Mouse (Mus musculus) layer of hippocampus, postnatal 10 days (tissue): Measurements from ENCODE around the gene Syvn1. TPM values are rescaled to one million over a fixed set of nuclear protein-coding genes. Genes with fewer than 3 reads are reported as not detected.

Experiments
- DNase-seq, 2 experiments: peaks; one replicate each; pipeline ENCODE4 v3.0.0; 2021; ENCODE audit warnings: low spot score in 2 of 2
- long read RNA-seq: library from polyadenylated mRNA; stranded (forward); transcript quantifications from one replicate; pipeline ENCODE4 v2.0.0, GENCODE M21; 2023
- total RNA-seq, 2 experiments: library from RNA; stranded (reverse); gene quantifications; 2 replicates each; pipeline ENCODE4 v1.2.3; 2021

Syvn1 gene
- 10 to 100 TPM; 40.6 to 41.2 TPM for total RNA-seq
- long read RNA-seq, transcript Syvn1-204 (16 exons, 3,464 nt): major isoform, 9 of 19 reads
- long read RNA-seq, partial matches to known transcripts: 7 of 19 reads
- long read RNA-seq, other reads (novel, unspliced or antisense): 3 of 19 reads

DNA sequence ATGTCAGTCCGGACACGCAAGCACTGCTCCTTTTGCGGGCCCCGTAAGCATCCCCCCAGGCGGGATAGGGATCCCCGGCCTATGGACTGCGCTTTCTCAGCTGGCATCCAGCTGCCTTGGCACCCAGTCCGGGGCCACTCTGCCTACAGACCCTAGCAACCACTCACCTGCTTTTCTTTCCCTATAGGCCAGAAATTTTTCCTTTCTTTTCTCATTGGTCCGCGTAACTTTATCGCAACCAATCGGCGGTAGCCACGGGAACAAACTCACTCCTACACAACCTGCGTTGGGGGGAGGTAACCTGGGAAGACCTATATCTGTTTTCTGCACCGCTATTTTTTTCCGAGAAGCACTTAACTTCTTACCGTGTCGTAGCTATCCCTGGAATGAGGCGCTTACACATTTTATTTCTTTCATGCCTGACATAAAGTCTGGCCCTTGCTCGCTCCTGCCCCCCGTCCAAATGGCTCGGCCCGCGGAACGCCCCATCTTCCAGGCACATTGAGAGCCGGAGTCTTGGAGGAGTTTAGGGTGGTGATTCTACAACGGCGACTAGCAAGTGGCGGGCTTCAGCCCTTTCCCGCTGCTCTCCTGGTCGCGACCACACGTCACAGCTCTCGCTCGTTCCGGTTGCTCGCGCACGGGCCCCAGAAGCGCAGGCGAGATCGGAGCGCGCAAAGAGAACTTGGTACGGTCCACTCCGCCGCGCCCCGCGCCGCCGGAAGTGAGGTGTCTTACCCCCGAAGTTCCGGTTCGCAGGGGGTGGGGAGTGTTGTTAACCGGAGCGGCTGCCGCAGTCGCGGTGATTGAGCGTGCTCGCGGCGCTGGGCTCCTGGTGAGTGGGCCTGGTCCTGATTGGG is at the start of gene Syvn1:
Gene Syvn1 (plus strand): TSS at position 283 of the 860 bp plus-strand sequence.
- DNase-seq: peak; percentile 85 to 91

DNA sequence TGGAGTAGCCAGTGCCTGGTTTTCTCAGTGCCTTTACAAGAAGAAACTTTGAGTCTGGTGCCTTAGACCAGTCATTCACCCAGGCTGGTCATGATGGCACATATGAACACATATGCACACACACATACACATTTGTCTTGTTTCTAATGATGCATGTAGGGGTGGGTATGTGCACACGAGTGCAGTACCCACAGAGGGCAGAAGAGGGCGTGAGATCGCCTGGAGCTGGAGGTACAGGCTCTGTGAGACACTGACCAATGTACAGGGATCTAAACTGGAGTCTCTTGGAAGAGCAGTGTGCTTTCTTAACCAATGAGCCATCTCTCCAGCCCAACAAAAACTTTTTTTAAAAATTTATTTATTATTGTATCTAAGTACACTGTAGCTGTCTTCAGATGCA is 48.2 kb upstream of the Syvn1 start:
- no peak for DNase-seq

DNA sequence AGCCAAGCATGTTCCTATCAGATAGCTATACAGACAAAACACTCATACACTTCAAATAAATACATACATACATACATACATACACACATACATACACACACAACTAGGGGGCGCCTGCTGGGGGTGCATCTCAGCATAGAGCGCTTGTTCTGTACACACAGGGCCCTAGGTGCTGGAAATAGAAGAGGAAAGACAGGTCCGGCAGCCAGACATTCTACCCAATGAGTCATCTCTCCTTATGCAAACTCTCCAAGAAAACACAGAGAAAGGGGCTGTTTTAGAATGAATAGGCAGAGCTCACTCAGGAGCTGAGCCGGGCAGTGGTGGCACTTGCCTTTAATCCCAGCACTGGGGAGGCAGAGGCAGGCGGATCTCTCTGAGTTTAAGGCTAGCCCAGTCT is 46.4 kb upstream of the Syvn1 start:
- DNase-seq: no peak

DNA sequence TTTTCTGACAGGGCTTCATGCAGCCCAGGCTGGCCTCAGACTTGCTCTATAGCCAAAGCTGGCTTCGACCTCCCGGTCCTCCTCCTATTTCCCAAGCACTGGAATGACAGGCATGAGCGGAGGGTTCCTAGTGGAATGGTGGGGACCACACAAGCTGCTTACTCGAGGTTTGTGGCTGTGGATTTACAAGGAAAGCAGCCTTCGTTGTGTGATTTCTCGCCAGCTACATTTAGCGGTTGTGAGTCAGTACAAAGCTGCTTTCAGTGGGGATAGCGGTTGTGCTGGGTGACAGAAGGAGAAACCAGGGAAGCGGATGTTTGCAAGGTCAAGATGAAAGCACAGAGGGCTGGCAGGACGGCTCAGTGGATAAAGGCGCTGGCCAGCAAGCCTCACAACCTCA is 40.8 kb upstream of the Syvn1 start:
- DNase-seq: no peak

GRCm38 (mm10) chr19:6007013-6007412 is 39.4 kb upstream of the Syvn1 start:
- no peak for DNase-seq

- no peak for DNase-seq
These were observed 37.2 kb upstream of the Syvn1 start for GRCm38 (mm10) chr19:6009137-6009536.

DNA sequence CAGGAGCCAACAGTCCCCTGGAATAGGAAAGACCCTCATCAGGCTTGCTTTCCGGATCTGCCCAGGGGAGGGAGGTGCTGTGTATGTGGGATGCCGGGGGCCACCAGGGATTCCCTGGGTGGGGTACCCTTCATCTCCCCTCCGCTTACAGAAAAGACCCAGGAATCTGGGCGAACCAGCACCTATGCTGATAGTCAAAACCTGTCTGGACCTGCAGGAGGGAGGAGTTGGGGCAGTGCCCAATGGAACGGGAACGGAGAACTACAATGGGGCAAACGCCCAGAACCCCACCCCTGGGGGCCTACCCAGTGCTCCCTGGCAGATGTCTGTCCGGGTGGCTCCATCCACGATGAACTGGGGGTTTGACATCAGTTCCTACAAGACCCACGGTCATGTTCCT is 32.7 kb upstream of the Syvn1 start:
- DNase-seq: no peak

- DNase-seq: peak in 1 of 2 experiments; percentile 14
These were observed 31.3 kb upstream of the Syvn1 start for GRCm38 (mm10) chr19:6014991-6015510.

- peak; percentile 63 to 73 for DNase-seq
These were observed 30.7 kb upstream of the Syvn1 start, which contains the start of gene Capn1 for GRCm38 (mm10) chr19:6015511-6016315. TSS of gene Capn1 (minus strand) at chr19:6015897.

GRCm38 (mm10) chr19:6016532-6016931 is 29.8 kb upstream of the Syvn1 start:
- peak; percentile 13 to 16 for DNase-seq

- peak; percentile 87 to 88 for DNase-seq
These were observed 28.0 kb upstream of the Syvn1 start for GRCm38 (mm10) chr19:6018142-6019089.

DNA sequence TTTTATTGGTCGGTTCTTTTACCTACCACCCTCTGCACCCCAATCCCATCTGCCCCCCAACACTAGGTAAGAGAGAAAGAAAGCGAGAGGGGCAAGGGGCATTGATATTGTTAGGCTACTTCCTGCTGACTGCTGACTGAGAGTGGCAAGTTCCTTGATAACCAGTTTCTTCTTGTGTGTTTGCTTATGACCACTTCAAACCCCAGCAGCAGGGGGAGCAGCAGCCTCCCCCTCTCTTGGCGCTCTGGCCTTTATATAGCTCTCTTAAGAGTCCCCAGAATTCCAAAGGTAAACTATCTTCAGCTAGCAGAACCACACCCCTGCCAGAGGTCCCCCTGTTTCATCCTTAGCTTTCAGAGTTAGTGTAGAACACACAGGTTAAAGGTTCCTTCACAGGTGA is 26.1 kb upstream of the Syvn1 start:
- no peak for DNase-seq

GRCm38 (mm10) chr19:6023059-6023458 is 23.3 kb upstream of the Syvn1 start:
- no peak for DNase-seq

- no peak for DNase-seq
These were observed 22.4 kb upstream of the Syvn1 start for GRCm38 (mm10) chr19:6023930-6024329.

- DNase-seq: no peak
These were observed 17.4 kb upstream of the Syvn1 start for GRCm38 (mm10) chr19:6028991-6029390.

- no peak for DNase-seq
These were observed 16.9 kb upstream of the Syvn1 start for GRCm38 (mm10) chr19:6029426-6029825.

GRCm38 (mm10) chr19:6030520-6031280 is 15.7 kb upstream of the Syvn1 start:
- DNase-seq: no peak

GRCm38 (mm10) chr19:6035966-6036585 is 10.3 kb upstream of the Syvn1 start:
- DNase-seq: no peak

DNA sequence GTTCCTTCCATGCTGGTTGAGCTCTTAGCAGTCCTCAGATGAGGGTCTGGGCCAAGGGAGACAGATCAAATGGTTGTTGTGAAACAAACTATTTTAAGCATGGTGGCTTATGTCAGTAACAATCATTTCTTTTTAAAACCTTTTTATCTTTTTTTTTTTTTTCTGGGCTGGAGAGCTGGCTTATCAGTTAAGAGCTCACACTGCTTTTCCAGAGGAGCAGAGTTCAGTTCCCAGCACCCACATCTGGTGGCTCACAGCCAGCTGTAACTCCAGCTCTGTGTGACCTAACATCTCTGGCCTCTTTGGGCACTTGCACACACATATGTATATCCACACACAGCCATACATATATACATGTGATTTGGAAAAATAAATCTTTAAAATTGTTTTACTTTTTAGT is 8.7 kb upstream of the Syvn1 start:
- DNase-seq: no peak
